Mouse (Mus musculus): ENCODE results near the gene Dot1l.

Dot1l gene

DNA sequence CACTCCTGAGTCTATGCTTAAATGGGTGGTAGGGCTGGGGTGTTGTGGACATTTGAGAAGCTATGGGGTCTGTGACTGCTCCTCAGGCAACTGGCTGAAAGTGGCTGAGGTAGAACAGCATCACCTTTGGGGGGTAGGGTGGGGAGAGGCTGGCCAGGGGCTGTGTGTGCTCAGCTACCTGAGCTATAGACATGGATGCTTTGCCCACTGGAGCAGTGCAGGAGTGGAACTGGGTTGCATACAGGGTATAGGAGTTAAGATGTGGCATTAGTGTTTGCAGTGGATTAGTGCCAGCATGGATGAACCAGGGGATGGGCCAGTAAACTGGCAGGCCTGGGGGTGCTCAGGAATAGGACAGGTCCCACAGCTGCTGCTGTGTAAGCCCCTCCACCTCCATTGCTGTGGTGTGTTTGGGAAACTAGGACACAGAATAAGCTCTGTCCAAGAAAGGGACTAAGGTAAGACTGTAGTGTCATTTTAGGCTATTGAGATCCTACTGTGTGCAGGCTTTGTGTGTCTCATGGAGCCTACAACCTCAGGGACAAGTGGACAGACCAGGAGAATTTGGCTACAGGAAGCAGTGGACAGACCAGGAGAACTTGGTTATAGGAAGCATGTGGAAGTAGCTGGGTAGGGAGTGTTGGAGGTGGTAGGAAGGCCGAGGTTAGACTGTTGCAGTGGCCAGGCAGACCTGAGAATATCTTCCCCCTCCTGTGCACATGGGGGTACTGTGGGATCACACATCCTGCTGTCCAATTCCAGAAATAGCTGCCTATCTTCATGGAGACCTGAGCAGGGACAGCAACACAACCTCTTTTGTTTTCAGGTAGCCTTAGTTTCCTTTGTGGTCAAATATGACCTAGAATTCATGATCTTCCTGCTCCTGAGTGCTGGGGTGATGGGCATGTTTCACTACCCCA is 74.6 kb downstream of the Dot1l start:
- DNase-seq (ENCODE audit: low spot score in 2 of 2): no peak

DNA sequence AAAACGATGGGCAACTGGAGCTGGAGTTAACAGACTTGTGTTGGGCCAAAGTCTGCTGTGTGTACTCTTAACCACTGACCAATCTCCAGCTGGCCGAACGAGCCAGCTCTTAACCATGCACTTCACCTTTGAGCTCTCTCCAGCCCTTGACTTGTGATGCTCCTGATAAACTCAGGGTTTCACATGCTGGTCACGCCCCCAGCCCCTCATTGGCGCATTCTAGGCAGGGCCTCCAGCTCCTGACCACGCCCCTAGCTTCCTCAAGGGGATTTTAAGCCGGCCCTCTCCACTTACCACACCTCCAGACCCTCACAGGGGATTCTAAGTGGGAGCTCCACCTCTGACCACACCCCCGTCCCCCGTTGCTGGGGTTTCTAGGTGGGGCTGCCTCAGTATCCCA is 76.1 kb downstream of the Dot1l start:
- DNase-seq (ENCODE audit: low spot score in 2 of 2): peak; percentile 34 to 43

DNA sequence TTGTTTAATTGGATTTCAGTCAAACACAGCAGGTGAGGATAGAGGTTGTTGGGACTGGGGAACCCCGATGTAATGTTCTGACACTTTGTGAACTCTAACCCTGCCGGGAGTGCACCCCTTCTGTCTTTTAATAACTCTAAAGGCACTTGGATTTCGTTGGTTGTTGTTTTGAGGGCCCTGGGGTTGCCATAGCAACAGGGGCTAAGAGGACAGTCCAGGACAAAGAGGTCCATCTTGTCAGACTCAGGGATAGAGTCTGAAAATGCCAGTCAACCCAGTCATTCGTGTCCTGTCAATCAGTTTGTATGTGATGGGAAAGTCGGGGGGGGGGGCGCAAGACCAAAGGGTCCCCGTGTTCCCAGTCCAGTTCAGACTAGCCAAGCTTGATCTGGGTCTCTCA is 77.8 kb downstream of the Dot1l start:
- no peak for DNase-seq (ENCODE audit: low spot score in 2 of 2)

DNA sequence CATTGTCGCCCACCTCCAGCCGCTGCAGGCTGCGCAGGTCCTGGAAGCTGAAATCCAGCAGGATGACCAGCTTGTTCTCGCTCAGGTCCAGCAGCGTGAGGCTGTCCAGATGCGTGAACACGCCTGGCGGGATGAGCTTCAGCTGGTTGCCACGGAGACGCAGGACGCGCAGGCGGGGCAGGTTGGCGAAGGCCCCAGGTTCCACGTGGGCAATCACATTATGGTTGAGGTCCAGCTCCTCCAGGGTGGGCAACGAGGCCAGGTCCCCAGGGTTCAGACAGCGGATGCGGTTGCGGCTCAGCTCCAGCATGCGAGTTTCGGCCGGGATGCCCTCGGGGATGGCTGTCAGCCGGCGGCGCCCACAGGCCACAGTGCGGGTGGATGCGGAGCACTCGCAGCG is 80.6 kb downstream of the Dot1l start:
- no peak for DNase-seq (ENCODE audit: low spot score in 2 of 2)

DNA sequence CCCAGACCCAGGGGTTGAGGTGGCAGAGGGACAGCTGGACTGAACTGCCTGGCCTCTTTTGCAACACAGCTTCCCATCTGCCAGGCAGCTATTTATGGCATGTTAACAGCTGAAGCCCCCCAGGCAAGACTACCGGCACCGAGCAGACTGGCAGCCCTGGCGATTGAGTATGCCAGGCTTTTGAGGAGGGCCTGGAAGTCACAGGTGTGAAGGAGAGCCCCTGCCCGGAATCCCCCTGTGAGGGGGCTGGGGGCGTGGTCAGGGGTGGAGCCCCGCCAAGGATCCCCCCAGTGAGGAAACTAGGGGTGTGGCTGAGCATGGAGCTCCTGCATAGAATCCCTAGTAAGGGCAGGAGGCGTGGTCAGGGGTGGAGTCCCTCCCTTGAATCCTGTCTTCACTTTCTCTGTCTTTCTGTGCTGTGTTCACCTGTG is 82.0 kb downstream of the Dot1l start:
- no peak for DNase-seq (ENCODE audit: low spot score in 2 of 2)

DNA sequence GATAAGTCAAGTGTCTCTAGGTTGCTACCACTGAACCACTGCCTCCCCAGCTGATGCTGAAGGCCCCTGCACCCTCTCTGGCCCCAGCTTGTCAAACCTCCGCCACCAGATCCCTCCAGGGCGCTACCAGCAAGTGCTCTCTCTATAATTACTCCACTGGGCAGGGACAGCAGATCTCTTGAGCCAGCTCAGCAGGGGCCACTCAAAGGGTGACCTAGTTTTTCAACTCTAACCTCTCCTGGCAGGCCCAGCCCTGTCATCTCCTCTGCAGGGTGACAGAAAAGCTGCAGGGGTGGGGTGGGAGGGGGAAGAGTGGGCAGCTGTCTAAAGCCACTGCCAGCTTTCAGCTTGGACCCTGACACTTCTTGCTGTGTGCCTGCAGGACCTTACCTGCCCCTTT is 82.8 kb downstream of the Dot1l start:
- no peak for DNase-seq (ENCODE audit: low spot score in 2 of 2)

DNA sequence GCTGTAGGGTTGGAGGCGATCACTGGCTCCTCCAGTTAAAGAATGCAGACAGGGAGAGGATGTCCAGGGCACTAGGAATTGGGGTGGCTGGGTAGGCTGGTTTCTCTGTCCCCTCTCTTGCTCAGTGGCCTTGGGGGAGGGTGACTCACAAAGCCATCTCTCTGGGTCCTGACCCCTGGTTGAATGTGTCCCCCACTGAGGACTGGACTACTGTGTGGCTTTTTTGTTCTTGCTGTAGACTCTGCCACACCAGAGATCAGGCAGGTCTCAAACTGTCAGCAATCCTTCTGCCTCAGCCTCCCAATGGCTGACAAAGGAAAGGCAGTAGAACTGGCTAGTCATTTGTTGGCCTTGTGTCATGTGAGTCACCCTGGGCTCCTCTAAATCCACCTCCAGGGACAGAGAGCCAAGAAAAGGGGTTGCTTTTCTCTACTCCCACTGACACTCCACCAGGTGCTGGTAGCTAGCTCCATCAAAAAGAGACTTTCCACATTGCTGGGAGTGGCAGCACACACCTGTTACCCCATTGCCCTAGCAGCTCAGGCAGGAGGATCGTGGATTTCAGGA is 83.4 kb downstream of the Dot1l start:
- no peak for DNase-seq (ENCODE audit: low spot score in 2 of 2)

DNA sequence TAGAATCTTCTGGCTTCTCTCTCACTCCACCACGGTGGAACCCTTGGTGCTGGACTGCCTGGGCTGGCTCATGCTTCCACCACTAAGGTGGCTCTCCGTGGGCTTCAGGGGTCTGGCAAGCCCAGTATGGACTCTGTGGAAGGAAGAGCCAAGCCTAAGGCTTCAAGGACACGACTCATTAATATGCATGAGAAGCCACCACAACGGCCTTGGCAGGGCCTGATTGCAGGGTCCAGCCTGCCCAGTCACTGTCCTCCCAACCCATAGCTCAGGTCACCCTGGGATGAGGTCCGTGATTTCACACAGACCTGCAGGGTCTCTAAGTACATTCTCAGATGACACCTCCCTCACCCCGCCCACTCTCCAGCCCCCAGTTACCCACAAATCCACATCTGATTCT is 84.8 kb downstream of the Dot1l start:
- DNase-seq (ENCODE audit: low spot score in 2 of 2): no peak

DNA sequence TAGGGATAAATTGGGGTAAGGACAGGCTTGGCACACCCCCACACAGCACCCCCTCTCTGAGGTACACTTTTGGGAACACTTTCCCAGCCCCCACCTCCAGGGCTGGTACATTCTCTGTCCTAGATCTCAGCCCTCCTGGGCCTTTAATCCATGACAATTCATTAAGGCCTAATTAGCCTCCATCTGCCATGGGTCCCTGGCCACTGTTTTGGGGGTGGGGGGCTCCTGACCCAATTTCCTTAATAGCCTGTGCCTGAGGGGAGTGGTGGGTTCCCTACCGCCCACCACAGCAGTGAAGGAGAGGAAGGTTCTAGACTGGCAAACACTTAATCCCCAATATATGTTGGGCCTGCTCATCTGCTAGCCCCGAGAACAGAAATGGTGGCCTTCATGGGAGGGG is 86.7 kb downstream of the Dot1l start:
- no peak for DNase-seq (ENCODE audit: low spot score in 2 of 2)

DNA sequence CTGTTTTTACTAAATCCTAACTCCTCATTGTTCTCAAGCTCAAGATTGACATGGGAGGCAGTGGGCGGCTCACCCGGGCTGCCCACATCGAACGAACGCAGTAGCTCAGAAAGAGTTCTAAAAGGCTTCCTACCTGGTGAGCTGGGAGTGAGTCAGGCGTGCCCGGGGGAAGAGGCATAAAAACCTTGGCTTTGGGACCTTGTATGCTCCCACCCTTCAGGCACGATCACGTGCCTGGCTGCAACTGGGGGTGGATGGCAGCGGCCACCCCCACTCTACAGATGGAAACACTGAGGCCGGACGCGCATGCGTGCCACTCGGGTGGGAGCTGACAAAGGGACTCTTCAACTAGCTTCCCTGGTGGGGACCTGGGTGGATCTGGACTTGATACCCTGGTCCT is 87.3 kb downstream of the Dot1l start:
- no peak for DNase-seq (ENCODE audit: low spot score in 2 of 2)

DNA sequence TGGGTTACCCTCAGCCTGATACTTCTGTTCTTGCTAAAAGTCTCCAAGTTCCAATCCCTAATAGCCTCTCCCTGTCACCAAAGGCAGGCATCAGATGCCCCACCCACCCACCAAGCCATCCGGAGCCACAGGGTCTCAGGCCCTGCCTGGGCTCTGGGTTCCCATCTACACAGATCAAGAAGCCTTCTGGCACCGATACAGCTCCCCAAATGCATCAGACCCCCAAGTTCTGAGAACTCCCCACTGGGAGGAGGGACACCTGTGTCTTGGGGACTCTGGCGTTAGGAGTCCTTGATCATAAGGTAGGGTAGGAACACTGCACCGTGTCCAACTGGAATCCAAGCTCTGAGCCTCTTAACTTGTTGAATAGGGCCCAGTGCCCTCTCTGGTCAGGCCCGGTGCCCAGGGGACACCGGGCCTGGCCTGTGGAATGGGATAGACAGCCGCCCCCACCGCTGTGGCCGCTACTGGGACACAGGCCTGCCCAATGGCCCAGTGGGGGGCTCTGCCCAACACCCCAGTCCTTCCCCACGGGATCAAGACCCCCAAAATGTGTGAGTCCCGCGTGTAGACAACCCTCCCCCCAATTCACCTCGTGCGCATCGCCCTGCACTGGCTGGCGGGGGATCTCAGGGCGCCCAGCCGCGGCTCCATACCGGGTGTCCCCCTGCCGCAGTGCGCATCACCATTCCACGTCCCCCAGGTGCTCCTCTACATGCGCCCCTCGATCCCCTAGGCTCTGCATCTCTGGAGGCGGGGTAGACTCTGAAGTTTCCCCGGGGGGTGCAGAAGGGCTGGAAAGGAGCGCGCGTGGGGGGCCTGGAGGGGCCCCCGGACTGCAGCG is 88.3 kb downstream of the Dot1l start:
- no peak for DNase-seq (ENCODE audit: low spot score in 2 of 2)

DNA sequence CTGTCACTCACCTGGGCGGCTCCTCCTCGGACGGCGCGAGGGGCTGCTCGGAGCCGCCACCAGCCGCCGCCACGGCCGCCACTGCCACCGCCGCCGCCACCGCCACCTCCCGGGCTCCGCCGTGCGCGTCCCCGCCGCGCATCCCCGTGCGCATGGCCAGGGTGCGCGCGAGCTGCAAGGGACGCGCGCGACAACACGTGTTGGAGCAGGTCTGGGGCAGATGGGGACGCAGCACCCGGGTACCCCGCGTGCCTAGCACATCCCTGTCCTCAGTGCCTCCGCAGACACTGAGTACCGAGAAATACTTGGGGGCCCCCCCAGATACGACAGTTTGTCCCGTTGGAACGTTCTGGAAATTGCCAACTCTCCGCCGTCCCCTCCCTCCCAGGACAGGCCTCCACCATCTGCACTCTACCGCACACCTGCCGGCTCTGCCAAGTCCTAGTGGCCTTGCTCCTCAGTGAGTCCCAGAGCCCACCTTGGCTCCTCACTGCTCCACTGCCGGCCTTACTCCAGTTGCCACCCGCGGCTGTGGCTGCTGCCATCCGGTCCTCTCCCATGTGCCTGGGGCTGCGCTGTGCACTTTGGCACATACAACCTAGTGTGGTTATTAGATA is 89.0 kb downstream of the Dot1l start, which contains the start of gene Lingo3:
Lingo3 (minus strand) TSS at position 109 of the 617 bp plus-strand sequence.
- DNase-seq (ENCODE audit: low spot score in 2 of 2): no peak
